Mouse (Mus musculus): ENCODE data around the gene Bnip2. TPM values are rescaled to one million over a fixed set of nuclear protein-coding genes. Genes with fewer than 3 reads are reported as not detected.

Gene Bnip2
- polyA plus RNA-seq, 1 experiment from 2014 or later: 109 TPM

Other genes with a start within 250 kb of the Bnip2 start
- gene Foxb1, start 228.5 kb upstream of the Bnip2 start, polyA plus RNA-seq (2016; fragmentation: Nextera tagmentation; extraction: Ambion mirVana): 0.26 and 2.2 TPM in 2 replicates
- gene Gtf2a2, start 23.1 kb downstream of the Bnip2 start, polyA plus RNA-seq (2016; fragmentation: Nextera tagmentation; extraction: Ambion mirVana): 180 and 196 TPM in 2 replicates
- 0.05 TPM in 1 of 2 replicates, not detected in the other for gene Gcnt3, start 48.6 kb downstream of the Bnip2 start, polyA plus RNA-seq (2016; fragmentation: Nextera tagmentation; extraction: Ambion mirVana)
- gene Fam81a, start 153.1 kb downstream of the Bnip2 start, polyA plus RNA-seq (2016; fragmentation: Nextera tagmentation; extraction: Ambion mirVana): 1.9 and 2.6 TPM in 2 replicates
- 16.9 and 17.6 TPM in 2 replicates for gene Myo1e, start 217.9 kb downstream of the Bnip2 start, polyA plus RNA-seq (2016; fragmentation: Nextera tagmentation; extraction: Ambion mirVana)